Mouse (Mus musculus) liver, embryonic 14.5 days (tissue): ENCODE data around the gene Serinc5. TPM values are rescaled to one million over a fixed set of nuclear protein-coding genes. Genes with fewer than 3 reads are reported as not detected.

Source experiments
- ATAC-seq: fragments of 200-750 bp; cut with Nextera tagmentation; 2 replicates; pipeline ENCODE4 v1.8.0; 2017; ENCODE audit warnings: moderate number of reproducible peaks, mild to moderate bottlenecking, moderate library complexity; ENCODE audit not compliant: insufficient read depth
- DNase-seq, 3 experiments: peaks; one replicate each; pipeline ENCODE4 v3.0.0-alpha.2; 2012 to 2013; ENCODE audit warnings: low read depth in 3 of 3, low spot score in 3 of 3
- H3K27ac ChIP-seq: fragments of 300-500 bp; sonication (generic); 2 replicates; pipeline ENCODE4 v1.5.1; 2014; ENCODE audit warnings: moderate library complexity, mild to moderate bottlenecking, control low read depth, inconsistent platforms
- H3K27me3 ChIP-seq: fragments of 300-500 bp; sonication (generic); 2 replicates; pipeline ENCODE4 v1.6.1; 2014; ENCODE audit warnings: mild to moderate bottlenecking, low read length, moderate library complexity; ENCODE audit not compliant: control insufficient read depth, insufficient read depth
- H3K36me3 ChIP-seq: fragments of 300-500 bp; sonication (generic); replicated peaks from 2 replicates; pipeline ENCODE4 v1.6.1; 2014; ENCODE audit warnings: low read depth; ENCODE audit not compliant: control insufficient read depth, insufficient read depth
- H3K4me1 ChIP-seq, 2 experiments: fragments of 200-500 bp in 1 of 2; fragments of 300-500 bp in 1 of 2; sonication (generic) in 1 of 2; replicated peaks; 2 replicates each; pipeline ENCODE4 v1.6.1; 2012 to 2014; ENCODE audit warnings: antibody characterized with exemption in 1 of 2, inconsistent platforms in 1 of 2, low read length in 1 of 2; ENCODE audit not compliant: control insufficient read depth in 2 of 2, insufficient read depth in 2 of 2
- H3K4me2 ChIP-seq: fragments of 300-500 bp; sonication (generic); 2 replicates; pipeline ENCODE4 v1.6.1; 2014; ENCODE audit warnings: low read depth, mild to moderate bottlenecking, control low read depth, moderate library complexity
- H3K4me3 ChIP-seq, 2 experiments: fragments of 200-500 bp in 1 of 2; fragments of 300-500 bp in 1 of 2; sonication (generic) in 1 of 2; 2 replicates each; pipeline ENCODE4 v1.5.1; 2012 to 2014; ENCODE audit warnings: low read depth in 2 of 2, low read length in 2 of 2, mild to moderate bottlenecking in 2 of 2, control low read depth in 1 of 2, inconsistent platforms in 1 of 2, moderate library complexity in 1 of 2; ENCODE audit not compliant: insufficient read depth in 1 of 2
- H3K9ac ChIP-seq: fragments of 300-500 bp; sonication (generic); replicated peaks from 2 replicates; pipeline ENCODE4 v1.6.1; 2014; ENCODE audit warnings: mild to moderate bottlenecking, control low read depth, moderate library complexity
- H3K9me3 ChIP-seq: fragments of 300-500 bp; sonication (generic); 2 replicates; pipeline ENCODE4 v1.6.1; 2016; ENCODE audit warnings: low read length, mixed read lengths; ENCODE audit not compliant: control insufficient read depth
- CTCF ChIP-seq: IDR thresholded peaks from 2 replicates; pipeline ENCODE4 v1.5.1; 2016; ENCODE audit warnings: antibody characterized with exemption, low read depth, control low read depth
- EP300 ChIP-seq: IDR thresholded peaks from 2 replicates; pipeline ENCODE4 v1.6.1; 2016; ENCODE audit warnings: antibody characterized with exemption, low read depth
- WGBS: fragments of 180-500 bp; shearing (Covaris S2); extraction: QIAGEN DNeasy Blood & Tissue Kit; methylation state at CpG from one replicate; pipeline ENCODE4 v1.1.7; 2014; ENCODE audit not compliant: insufficient replicate concordance; 5-methylcytosine and 5-hydroxymethylcytosine counted together
- polyA plus RNA-seq, 2 experiments: library from polyadenylated mRNA; depleted of rRNA in 1 of 2; stranded (reverse) in 1 of 2; unstranded in 1 of 2; fragments of >200 nt; fragmentation: Nextera tagmentation in 1 of 2; extraction: Ambion mirVana in 1 of 2; gene quantifications; 2 replicates each; pipeline versions ENCODE4 v1.2.1 to v1.2.3; 2012 to 2014

Serinc5 gene
- polyA plus RNA-seq, 2 experiments: 14.2 to 17.9 TPM

- Histone ChIP-seq H3K4me2 (no peak overlapping the region; the same call in 1 of the 2 replicates), H3K4me3 (no peak overlapping the region), H3K36me3 (no peaks in the 10 kb centered on the region), H3K4me1 (peaks cover 4 to 10% of the 10 kb centered on the region in 2 experiments), H3K27me3 (no peaks in the 10 kb centered on the region), H3K27ac (no peak overlapping the region), H3K9ac (no peak overlapping the region), H3K9me3 (no peaks in the 10 kb centered on the region)
- TF ChIP-seq CTCF (peak; percentile 81), EP300 (no peak)
- WGBS: 39% methylated on average over 10 of the region's 10 CpGs
- DNase-seq (peak; percentile 52 to 55 (median 54)), ATAC-seq (peak; percentile 56; the same call in 1 of the 2 replicates)
Observed at GRCm38 (mm10) chr13:92580220-92581043, 30.5 kb upstream of the Serinc5 start.

- H3K9me3 ChIP-seq: no peaks in the 10 kb centered on the region
- H3K9ac ChIP-seq: no peak overlapping the region
- DNase-seq (no peak), ATAC-seq (no peak)
- no peak overlapping the region for H3K4me3 ChIP-seq
- no peaks in the 10 kb centered on the region for H3K27me3 ChIP-seq
- H3K4me1 ChIP-seq: peaks cover 9 to 32% of the 10 kb centered on the region in 2 experiments
- WGBS: 72% methylated on average over 8 of the region's 8 CpGs
- no peaks in the 10 kb centered on the region for H3K36me3 ChIP-seq
- H3K27ac ChIP-seq: no peak overlapping the region
- H3K4me2 ChIP-seq: no peak overlapping the region
- TF ChIP-seq CTCF (no peak), EP300 (no peak)
Observed at GRCm38 (mm10) chr13:92584094-92584717, 26.7 kb upstream of the Serinc5 start.

- ATAC-seq (no peak), DNase-seq (no peak)
- WGBS: 72% methylated on average over 3 of the region's 3 CpGs
- Histone ChIP-seq H3K9ac (no peak overlapping the region), H3K4me1 (peaks cover 34 to 56% of the 10 kb centered on the region in 2 experiments), H3K4me2 (no peak overlapping the region), H3K36me3 (no peaks in the 10 kb centered on the region), H3K4me3 (no peak overlapping the region), H3K9me3 (no peaks in the 10 kb centered on the region), H3K27me3 (no peaks in the 10 kb centered on the region), H3K27ac (peak overlapping the region; percentile 60)
- no peak for TF ChIP-seq EP300
- TF ChIP-seq CTCF: no peak
Observed at GRCm38 (mm10) chr13:92588704-92589103, 22.2 kb upstream of the Serinc5 start.

- Histone ChIP-seq H3K4me1 (peaks cover 39 to 62% of the 10 kb centered on the region in 2 experiments), H3K9ac (no peak overlapping the region)
- DNase-seq: no peak
Observed at GRCm38 (mm10) chr13:92589255-92589654, 21.6 kb upstream of the Serinc5 start.

GRCm38 (mm10) chr13:92591225-92591624 is 19.7 kb upstream of the Serinc5 start:
- H3K36me3 ChIP-seq: no peaks in the 10 kb centered on the region
- H3K4me2 ChIP-seq: no peak overlapping the region
- peaks cover 58 to 81% of the 10 kb centered on the region in 2 experiments for H3K4me1 ChIP-seq
- WGBS: 52% methylated on average over 3 of the region's 3 CpGs
- H3K4me3 ChIP-seq: no peak overlapping the region
- no peaks in the 10 kb centered on the region for H3K9me3 ChIP-seq
- H3K27ac ChIP-seq: peak overlapping the region; percentile 95
- TF ChIP-seq EP300 (no peak), CTCF (no peak)
- H3K9ac ChIP-seq: no peak overlapping the region
- ATAC-seq: no peak
- DNase-seq: no peak
- no peaks in the 10 kb centered on the region for H3K27me3 ChIP-seq

More at GRCm38 (mm10) chr13:92589255-92589654, 21.6 kb upstream of the Serinc5 start:
- Histone ChIP-seq H3K27ac (peak overlapping the region; percentile 60), H3K4me2 (no peak overlapping the region), H3K9me3 (no peaks in the 10 kb centered on the region), H3K36me3 (no peaks in the 10 kb centered on the region), H3K27me3 (no peaks in the 10 kb centered on the region), H3K4me3 (no peak overlapping the region)
- TF ChIP-seq CTCF (no peak), EP300 (no peak; the same call in 1 of the 2 replicates)
- no peak for ATAC-seq
